Mouse (Mus musculus): ENCODE results near the gene Stk31. TPM values are rescaled to one million over a fixed set of nuclear protein-coding genes. Genes with fewer than 3 reads are reported as not detected.

The Stk31 gene
- total and polyA plus RNA-seq, 3 experiments: not detected

GRCm38 (mm10) chr6:49458112-49458511 is 62.7 kb downstream of the Stk31 start:
- no peaks in the 10 kb centered on the region for H3K9me3 ChIP-seq (replicated peaks; ENCODE audit: insufficient read depth, low read length)
- TF ChIP-seq MAFK (IDR thresholded peaks at IDR 0.05; ENCODE audit: borderline replicate concordance, low read depth, low read length): no peak
- H3K36me3 ChIP-seq (ENCODE audit: control insufficient read depth in 1 of 2, insufficient read depth in 2 of 2, low read length in 2 of 2): no peaks in the 10 kb centered on the region
- H3K4me1 ChIP-seq (ENCODE audit: control insufficient read depth in 1 of 2, insufficient read depth in 2 of 2, low read length in 2 of 2): no peaks in the 10 kb centered on the region
- H3K4me3 ChIP-seq (ENCODE audit: control insufficient read depth in 1 of 2, insufficient read depth in 1 of 2, low read depth in 2 of 2, low read length in 2 of 2): no peak overlapping the region
- no peak overlapping the region for H3K27ac ChIP-seq (ENCODE audit: control insufficient read depth, low read depth, low read length)
- H3K27me3 ChIP-seq (ENCODE audit: control insufficient read depth in 1 of 2, insufficient read depth in 2 of 2, low read length in 2 of 2): no peaks in the 10 kb centered on the region
- no peak for DNase-seq (ENCODE audit: low read depth, low spot score)
- H3K79me2 ChIP-seq (ENCODE audit: control insufficient read depth, insufficient read depth, low read length, poor library complexity): no peaks in the 10 kb centered on the region
- no peak overlapping the region for H3K9ac ChIP-seq (ENCODE audit: control insufficient read depth, low read depth, low read length, poor library complexity, severe bottlenecking)

- Histone ChIP-seq H3K4me3 (ENCODE audit: control insufficient read depth in 1 of 2, insufficient read depth in 1 of 2, low read depth in 2 of 2, low read length in 2 of 2) (no peak overlapping the region), H3K27me3 (ENCODE audit: control insufficient read depth in 1 of 2, insufficient read depth in 2 of 2, low read length in 2 of 2) (no peaks in the 10 kb centered on the region), H3K9me3 (replicated peaks; ENCODE audit: insufficient read depth, low read length) (no peaks in the 10 kb centered on the region), H3K4me1 (ENCODE audit: control insufficient read depth in 1 of 2, insufficient read depth in 2 of 2, low read length in 2 of 2) (no peaks in the 10 kb centered on the region), H3K79me2 (ENCODE audit: control insufficient read depth, insufficient read depth, low read length, poor library complexity) (no peaks in the 10 kb centered on the region), H3K9ac (ENCODE audit: control insufficient read depth, low read depth, low read length, poor library complexity, severe bottlenecking) (no peak overlapping the region), H3K36me3 (ENCODE audit: control insufficient read depth in 1 of 2, insufficient read depth in 2 of 2, low read length in 2 of 2) (no peaks in the 10 kb centered on the region), H3K27ac (ENCODE audit: control insufficient read depth, low read depth, low read length) (no peak overlapping the region)
- TF ChIP-seq MXI1 (IDR thresholded peaks at IDR 0.05; ENCODE audit: low read depth, low read length): no peak
- TF ChIP-seq E2F4 (IDR thresholded peaks at IDR 0.05; ENCODE audit: borderline replicate concordance, low read depth, low read length): no peak
- no peak for TF ChIP-seq BHLHE40 (IDR thresholded peaks at IDR 0.05; ENCODE audit: borderline replicate concordance, low read depth, low read length)
- TF ChIP-seq UBTF (IDR thresholded peaks at IDR 0.05; ENCODE audit: borderline replicate concordance, insufficient read depth, low read depth, low read length): no peak
- no peak for TF ChIP-seq MYB (IDR thresholded peaks at IDR 0.05; ENCODE audit: low read depth, low read length)
- no peak for TF ChIP-seq MAZ (IDR thresholded peaks at IDR 0.05; ENCODE audit: low read depth, low read length)
- TF ChIP-seq EP300 (IDR thresholded peaks at IDR 0.05; ENCODE audit: low read depth in 1 of 2, low read length in 2 of 2): no peak
- no peak for TF ChIP-seq ZNF384 (IDR thresholded peaks at IDR 0.05; ENCODE audit: low read depth, low read length)
- TF ChIP-seq TAL1 (IDR thresholded peaks at IDR 0.05; ENCODE audit: low read length): no peak
- no peak for TF ChIP-seq MEF2A (IDR thresholded peaks at IDR 0.05; ENCODE audit: extremely low read depth, insufficient replicate concordance, low read depth, low read length, poor library complexity, severe bottlenecking)
- no peak for DNase-seq (ENCODE audit: low read depth, low spot score)
Observed at GRCm38 (mm10) chr6:49483205-49483604, 87.8 kb downstream of the Stk31 start.

GRCm38 (mm10) chr6:49491526-49491925 is 96.1 kb downstream of the Stk31 start:
- no peak overlapping the region for H3K27ac ChIP-seq (ENCODE audit: control insufficient read depth, low read depth, low read length)
- no peaks in the 10 kb centered on the region for H3K79me2 ChIP-seq (ENCODE audit: control insufficient read depth, insufficient read depth, low read length, poor library complexity)
- H3K36me3 ChIP-seq (ENCODE audit: control insufficient read depth in 1 of 2, insufficient read depth in 2 of 2, low read length in 2 of 2): no peaks in the 10 kb centered on the region
- no peak overlapping the region for H3K9ac ChIP-seq (ENCODE audit: control insufficient read depth, low read depth, low read length, poor library complexity, severe bottlenecking)
- no peaks in the 10 kb centered on the region for H3K4me1 ChIP-seq (ENCODE audit: control insufficient read depth in 1 of 2, insufficient read depth in 2 of 2, low read length in 2 of 2)
- TF ChIP-seq POLR2AphosphoS2 (IDR thresholded peaks at IDR 0.05; ENCODE audit: low read length) (no peak), MXI1 (IDR thresholded peaks at IDR 0.05; ENCODE audit: low read depth, low read length) (no peak), MAZ (IDR thresholded peaks at IDR 0.05; ENCODE audit: low read depth, low read length) (no peak), ELF1 (IDR thresholded peaks at IDR 0.05; ENCODE audit: low read depth, low read length) (no peak), TBP (IDR thresholded peaks at IDR 0.05; ENCODE audit: low read depth, low read length) (no peak), TAL1 (IDR thresholded peaks at IDR 0.05; ENCODE audit: low read length) (no peak), NELFE (IDR thresholded peaks at IDR 0.05; ENCODE audit: low read depth, low read length) (no peak), RCOR1 (IDR thresholded peaks at IDR 0.05; ENCODE audit: low read depth, low read length) (no peak), MAX (IDR thresholded peaks at IDR 0.05; ENCODE audit: low read length) (no peak), MEF2A (IDR thresholded peaks at IDR 0.05; ENCODE audit: extremely low read depth, insufficient replicate concordance, low read depth, low read length, poor library complexity, severe bottlenecking) (no peak), POLR2A (IDR thresholded peaks at IDR 0.05; ENCODE audit: control insufficient read depth in 1 of 2, insufficient read depth in 1 of 2, low read depth in 1 of 2, low read length in 2 of 2, poor library complexity in 1 of 2) (no peak), UBTF (IDR thresholded peaks at IDR 0.05; ENCODE audit: borderline replicate concordance, insufficient read depth, low read depth, low read length) (no peak), CTCF (IDR thresholded peaks at IDR 0.05 in 2 of 3, conservative IDR thresholded peaks at IDR 0.05 in 1 of 3; ENCODE audit: control insufficient read depth in 1 of 3, insufficient read depth in 1 of 3, low read depth in 2 of 3, low read length in 3 of 3, poor library complexity in 1 of 3, severe bottlenecking in 1 of 3) (no peak), ZMIZ1 (IDR thresholded peaks at IDR 0.05; ENCODE audit: low read depth, low read length) (no peak), ZNF384 (IDR thresholded peaks at IDR 0.05; ENCODE audit: low read depth, low read length) (no peak), MYC (IDR thresholded peaks at IDR 0.05; ENCODE audit: low read depth, low read length) (no peak)
- no peaks in the 10 kb centered on the region for H3K9me3 ChIP-seq (replicated peaks; ENCODE audit: insufficient read depth, low read length)
- H3K27me3 ChIP-seq (ENCODE audit: control insufficient read depth in 1 of 2, insufficient read depth in 2 of 2, low read length in 2 of 2): no peaks in the 10 kb centered on the region
- no peak overlapping the region for H3K4me3 ChIP-seq (ENCODE audit: control insufficient read depth in 1 of 2, insufficient read depth in 1 of 2, low read depth in 2 of 2, low read length in 2 of 2)
- no peak for DNase-seq (ENCODE audit: low read depth, low spot score)
